Mouse (Mus musculus) thymus, postnatal 10 days (tissue): ENCODE results near the gene Gm20481.
A peak's percentile ranks its signal among the peaks of the same experiment; 100 is the strongest.
"Not testable (repeated sequence)": the region's sequence is repeated elsewhere in the genome, so short reads cannot be mapped to it uniquely, and the experiment has no call there.

ENCODE experiments used
- DNase-seq, 2 experiments: peaks; one replicate each; pipeline ENCODE4 v3.0.0; 2021; ENCODE audit warnings: low spot score in 2 of 2

Gm20481 gene

GRCm38 (mm10) chr17:34975581-34976492, 6.1 kb downstream of the Gm20481 start:
- DNase-seq, result no peak

DNA sequence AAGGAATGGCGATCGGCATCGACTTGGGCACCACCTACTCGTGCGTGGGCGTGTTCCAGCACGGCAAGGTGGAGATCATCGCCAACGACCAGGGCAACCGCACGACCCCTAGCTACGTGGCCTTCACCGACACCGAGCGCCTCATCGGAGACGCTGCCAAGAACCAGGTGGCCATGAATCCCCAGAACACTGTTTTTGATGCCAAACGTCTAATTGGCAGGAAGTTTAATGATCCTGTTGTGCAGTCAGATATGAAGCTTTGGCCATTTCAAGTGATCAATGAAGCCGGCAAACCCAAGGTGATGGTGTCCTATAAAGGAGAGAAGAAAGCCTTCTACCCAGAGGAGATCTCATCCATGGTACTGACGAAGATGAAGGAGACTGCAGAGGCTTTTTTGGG, 7.3 kb downstream of the Gm20481 start:
- DNase-seq, result no peak

DNA sequence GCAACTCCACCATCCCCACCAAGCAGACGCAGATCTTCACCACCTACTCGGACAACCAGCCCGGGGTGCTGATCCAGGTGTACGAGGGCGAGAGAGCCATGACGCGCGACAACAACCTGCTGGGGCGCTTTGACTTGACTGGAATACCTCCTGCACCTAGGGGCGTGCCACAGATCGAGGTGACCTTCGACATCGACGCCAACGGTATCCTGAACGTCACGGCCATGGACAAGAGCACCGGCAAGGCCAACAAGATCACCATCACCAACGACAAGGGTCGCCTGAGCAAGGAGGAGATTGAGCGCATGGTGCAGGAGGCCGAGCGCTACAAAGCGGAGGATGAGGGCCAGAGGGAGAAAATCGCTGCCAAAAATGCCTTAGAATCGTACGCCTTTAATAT, 8.5 kb downstream of the Gm20481 start:
- no peak for DNase-seq

DNA sequence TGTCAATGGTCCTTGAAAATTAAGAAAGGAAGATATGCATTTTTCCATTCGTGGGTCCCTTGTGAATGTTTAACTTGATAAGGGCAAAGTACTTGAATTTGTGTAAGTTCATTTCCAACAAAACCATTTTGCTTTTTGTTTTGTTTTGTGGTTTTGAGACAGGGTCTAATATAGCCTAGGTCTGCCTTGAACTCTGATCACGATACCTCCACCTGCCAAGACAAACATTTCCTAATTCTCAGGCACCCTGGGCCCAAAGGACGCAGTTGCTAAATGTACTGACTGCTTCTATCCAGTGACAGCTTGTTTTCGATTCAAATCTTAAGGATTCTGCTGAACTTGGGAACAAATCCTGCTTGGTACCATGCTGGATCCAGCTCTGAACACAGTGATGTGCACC, 9.9 kb downstream of the Gm20481 start:
- DNase-seq, result no peak

- DNase-seq, result peak in 1 of 2 experiments; percentile 49
These were observed 10.9 kb downstream of the Gm20481 start for GRCm38 (mm10) chr17:34980655-34981054.

GRCm38 (mm10) chr17:34981690-34982180, 12.0 kb downstream of the Gm20481 start, which contains the start of gene Lsm2:
TSS of gene Lsm2 (plus strand) at chr17:34981862.
- DNase-seq, result peak; percentile 87 to 88

DNA sequence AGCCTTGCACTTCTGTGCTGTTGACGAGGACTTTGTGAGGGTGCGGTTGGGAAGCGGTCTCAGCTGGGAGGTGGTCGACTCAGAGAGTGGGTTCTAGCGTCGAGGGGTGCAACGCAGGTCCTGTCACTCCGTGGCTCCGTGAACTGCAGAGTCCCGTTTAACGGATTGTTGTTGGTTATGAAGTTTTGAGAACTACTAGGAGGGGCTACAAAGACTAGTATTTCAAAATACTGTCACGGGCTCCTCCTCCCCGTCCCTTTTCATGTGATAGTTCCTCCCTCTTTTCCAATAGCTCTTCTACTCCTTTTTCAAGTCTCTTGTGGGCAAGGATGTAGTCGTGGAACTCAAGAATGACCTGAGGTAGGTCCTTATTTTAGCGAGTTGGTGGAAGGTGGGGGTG, 12.6 kb downstream of the Gm20481 start:
- DNase-seq, result no peak

DNA sequence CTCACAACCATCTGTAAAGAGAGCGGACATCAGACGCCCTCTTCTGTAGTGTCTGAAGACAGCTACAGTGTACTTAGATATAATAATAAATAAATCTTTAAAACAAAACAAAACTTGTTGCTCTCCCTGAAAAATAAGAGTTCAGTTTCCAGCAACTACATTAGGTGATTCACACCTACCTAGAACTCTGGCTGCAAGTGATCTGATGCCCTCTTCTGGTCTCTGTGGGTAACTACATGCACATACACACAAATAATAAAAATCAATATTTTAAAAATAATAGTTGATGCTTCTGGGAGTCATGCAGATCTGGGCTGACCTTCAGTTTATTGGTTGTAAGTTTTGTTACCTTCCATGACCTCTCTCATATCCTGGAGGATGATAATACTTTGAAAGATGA, 14.5 kb downstream of the Gm20481 start:
- peak in 1 of 2 experiments; percentile 27 for DNase-seq

DNA sequence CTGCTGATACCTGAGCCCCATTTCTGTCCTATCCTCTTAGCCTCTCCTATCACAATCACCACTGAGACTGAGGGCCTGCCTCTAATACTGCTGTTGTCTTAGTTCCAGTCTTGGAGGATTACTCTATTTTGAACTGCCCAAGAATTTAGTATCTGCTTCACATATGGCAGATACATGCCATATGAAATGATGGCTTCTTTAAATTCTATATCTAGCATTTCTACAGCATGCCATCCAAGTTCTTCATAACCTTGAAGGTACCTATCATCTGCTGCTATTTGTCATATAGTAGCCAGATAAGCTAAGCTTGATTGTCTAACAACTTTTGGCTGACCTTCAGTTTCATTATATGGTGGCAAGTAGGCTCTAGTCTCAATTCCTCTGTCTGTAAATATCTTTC, 25.0 kb downstream of the Gm20481 start:
- no peak for DNase-seq

DNA sequence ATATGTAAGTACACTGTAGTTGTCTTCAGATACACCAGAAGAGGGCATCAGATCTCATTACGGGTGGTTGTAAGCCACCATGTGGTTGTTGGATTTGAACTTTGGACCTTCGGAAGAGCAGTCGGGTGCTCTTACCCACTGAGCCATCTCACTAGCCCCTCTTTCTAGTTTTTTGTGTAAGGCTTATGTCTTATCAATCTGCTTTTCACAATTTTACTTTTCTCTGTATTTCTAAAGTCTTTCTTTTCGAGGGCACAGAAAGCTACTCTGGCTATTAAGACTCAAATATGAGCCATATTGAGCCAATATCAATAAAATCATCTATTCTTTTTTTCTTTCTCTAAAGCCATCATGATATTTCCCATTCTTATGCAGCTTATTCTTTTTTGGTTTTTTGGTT, 25.5 kb downstream of the Gm20481 start:
- DNase-seq, result not testable (repeated sequence)

DNA sequence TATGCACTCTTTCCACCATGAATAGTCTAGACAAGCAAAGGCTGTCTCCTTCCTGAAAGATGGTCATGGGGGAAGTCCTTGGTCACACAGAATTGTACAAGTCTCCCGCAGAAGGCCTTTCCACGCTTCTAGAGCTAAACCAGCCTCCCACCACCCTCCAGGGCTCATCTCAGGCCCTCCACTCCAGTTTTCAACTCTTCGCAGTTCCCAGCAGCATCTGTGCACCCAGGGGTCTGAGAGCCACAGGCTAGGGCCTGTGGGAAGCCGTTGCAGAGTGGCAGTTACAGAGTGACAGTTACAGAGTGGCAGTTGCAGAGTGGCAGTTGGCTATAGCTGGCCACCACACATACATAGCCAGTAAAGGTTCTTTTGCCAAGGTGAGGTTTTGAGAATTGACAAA, 26.2 kb downstream of the Gm20481 start:
- not testable (repeated sequence) for DNase-seq

- no peak for DNase-seq
These were observed 26.9 kb downstream of the Gm20481 start for GRCm38 (mm10) chr17:34996411-34997141.

DNA sequence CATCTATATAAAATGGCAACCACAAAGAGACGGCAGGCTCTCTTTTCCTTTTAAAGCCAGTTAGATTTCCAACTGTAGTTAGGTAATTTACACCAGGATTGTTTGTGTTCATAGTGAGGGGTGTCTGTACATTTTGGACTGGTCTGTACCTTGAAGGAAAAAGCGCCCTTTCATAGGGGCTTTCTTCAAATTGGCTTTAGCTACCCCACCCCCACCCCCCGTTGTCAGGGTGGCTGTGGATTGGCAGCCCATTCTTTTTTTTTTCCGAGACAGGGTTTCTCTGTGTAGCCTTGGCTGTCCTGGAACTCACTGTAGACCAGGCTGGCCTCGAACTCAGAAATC, 27.4 kb downstream of the Gm20481 start:
- no peak for DNase-seq

GRCm38 (mm10) chr17:34998526-34999430, 29.1 kb downstream of the Gm20481 start:
- DNase-seq, result no peak

DNA sequence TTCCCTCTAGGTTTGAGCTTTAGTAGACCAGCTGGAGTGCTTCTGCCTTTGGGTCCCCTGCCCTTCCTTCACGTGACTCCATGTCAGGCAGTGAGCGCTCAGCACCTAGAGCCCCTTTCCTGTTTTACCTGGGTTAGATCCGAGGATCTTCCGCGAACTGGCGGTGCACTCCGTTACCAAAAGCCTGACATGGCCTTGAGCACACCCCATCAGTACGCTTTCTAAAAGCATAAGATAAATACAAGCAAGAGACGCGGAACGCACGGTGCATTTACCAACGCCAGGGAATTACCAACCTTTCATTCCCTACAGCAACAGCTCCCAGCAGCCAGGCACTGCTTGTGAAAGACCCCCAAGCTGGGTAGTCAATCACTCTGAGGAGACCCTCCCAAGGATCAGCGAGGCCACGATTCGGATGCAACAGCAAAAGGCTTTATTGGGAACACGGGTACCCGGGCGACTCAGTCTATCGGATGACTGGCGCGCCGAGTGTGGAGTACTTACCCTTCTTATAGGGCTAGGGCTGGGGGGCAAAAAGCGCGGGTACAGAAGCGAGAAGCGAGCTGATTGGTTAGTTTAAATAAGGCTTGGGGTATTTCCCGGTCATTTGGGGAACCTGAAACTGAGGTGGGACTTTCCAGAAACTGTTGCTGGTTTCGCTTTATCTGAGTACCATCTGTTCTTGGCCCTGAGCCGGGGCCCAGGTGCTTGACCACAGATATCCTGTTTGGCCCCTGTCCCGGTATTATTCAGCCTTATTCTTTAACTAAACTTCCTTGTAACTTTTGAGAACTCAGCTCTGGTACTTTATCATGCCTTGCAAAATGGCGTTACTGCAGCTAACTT, 30.4 kb downstream of the Gm20481 start:
- peak in 1 of 2 experiments; percentile 41 for DNase-seq

- peak; percentile 69 to 78 for DNase-seq
These were observed 31.2 kb downstream of the Gm20481 start, which contains the start of gene Vars for GRCm38 (mm10) chr17:35000717-35001451. TSS of gene Vars (plus strand) at chr17:35000987.

GRCm38 (mm10) chr17:35001452-35002152, 31.9 kb downstream of the Gm20481 start:
- DNase-seq, result no peak

GRCm38 (mm10) chr17:35002153-35002865, 32.6 kb downstream of the Gm20481 start:
- DNase-seq, result no peak
